Mouse (Mus musculus): Measurements from ENCODE around the gene Hinfp.
"Not testable (repeated sequence)": the region's sequence is repeated elsewhere in the genome, so short reads cannot be mapped to it uniquely, and the experiment has no call there.

The Hinfp gene

GRCm38 (mm10) chr9:44311136-44312134 is 6.0 kb upstream of the Hinfp start:
- no peak for DNase-seq (ENCODE audit: low spot score in 2 of 2)

- DNase-seq (ENCODE audit: low spot score in 2 of 2), result no peak
Observed at GRCm38 (mm10) chr9:44310750-44311135, 5.3 kb upstream of the Hinfp start.

GRCm38 (mm10) chr9:44309756-44310155 is 4.3 kb upstream of the Hinfp start:
- no peak for DNase-seq (ENCODE audit: low spot score in 2 of 2)

GRCm38 (mm10) chr9:44307248-44307647 is 1.8 kb upstream of the Hinfp start:
- peak in 1 of 2 experiments; percentile 39 for DNase-seq (ENCODE audit: low spot score in 2 of 2)

- no peak for DNase-seq (ENCODE audit: low spot score in 2 of 2)
Observed at GRCm38 (mm10) chr9:44306532-44306931, 1.1 kb upstream of the Hinfp start.

- not testable (repeated sequence) for DNase-seq (ENCODE audit: low spot score in 2 of 2)
Observed at GRCm38 (mm10) chr9:44300001-44300400, 5.5 kb downstream of the Hinfp start.

GRCm38 (mm10) chr9:44292490-44292889 is 13.0 kb downstream of the Hinfp start:
- DNase-seq (ENCODE audit: low spot score in 2 of 2), result peak; percentile 20 to 52

GRCm38 (mm10) chr9:44288959-44289291 is 16.5 kb downstream of the Hinfp start:
- no peak for DNase-seq (ENCODE audit: low spot score in 2 of 2)

- DNase-seq (ENCODE audit: low spot score in 2 of 2), result peak in 1 of 2 experiments; percentile 6
Observed at GRCm38 (mm10) chr9:44288076-44288958, 17.2 kb downstream of the Hinfp start, which contains the start of gene Abcg4. Gene Abcg4, minus strand, starts transcription at chr9:44288615.

GRCm38 (mm10) chr9:44287401-44288075 is 17.9 kb downstream of the Hinfp start:
- DNase-seq (ENCODE audit: low spot score in 2 of 2), result peak in 1 of 2 experiments; percentile 7

- no peak for DNase-seq (ENCODE audit: low spot score in 2 of 2)
Observed at GRCm38 (mm10) chr9:44287003-44287400, 18.5 kb downstream of the Hinfp start.

- DNase-seq (ENCODE audit: low spot score in 2 of 2), result no peak
Observed at GRCm38 (mm10) chr9:44286256-44286850, 19.1 kb downstream of the Hinfp start.

- DNase-seq (ENCODE audit: low spot score in 2 of 2), result no peak
Observed at GRCm38 (mm10) chr9:44283183-44283582, 22.3 kb downstream of the Hinfp start.

GRCm38 (mm10) chr9:44269973-44270372 is 35.5 kb downstream of the Hinfp start:
- DNase-seq (ENCODE audit: low spot score in 2 of 2), result no peak

- peak; percentile 49 to 64 for DNase-seq (ENCODE audit: low spot score in 2 of 2)
Observed at GRCm38 (mm10) chr9:44269077-44269476, 36.4 kb downstream of the Hinfp start.

- DNase-seq (ENCODE audit: low spot score in 2 of 2), result peak in 1 of 2 experiments; percentile 18
Observed at GRCm38 (mm10) chr9:44268432-44268831, 37.0 kb downstream of the Hinfp start, which contains the start of gene Nlrx1. Gene Nlrx1, minus strand, starts transcription at chr9:44268599.

GRCm38 (mm10) chr9:44268027-44268360 is 37.5 kb downstream of the Hinfp start:
- peak; percentile 82 to 84 for DNase-seq (ENCODE audit: low spot score in 2 of 2)

GRCm38 (mm10) chr9:44267319-44268026 is 38.0 kb downstream of the Hinfp start:
- no peak for DNase-seq (ENCODE audit: low spot score in 2 of 2)

- DNase-seq (ENCODE audit: low spot score in 2 of 2), result no peak
Observed at GRCm38 (mm10) chr9:44266478-44267226, 38.8 kb downstream of the Hinfp start.

- no peak for DNase-seq (ENCODE audit: low spot score in 2 of 2)
Observed at GRCm38 (mm10) chr9:44261388-44261787, 44.1 kb downstream of the Hinfp start.
